8 mouse cellular contexts compared by ENCODE assay signal in genomic region chr12:80260056-80260743, GRCm38 (mm10). TPM values are rescaled to one million over a fixed set of nuclear protein-coding genes. Genes with fewer than 3 reads are reported as not detected.
DNase-seq lines count a peak whose midpoint lies in the region; ATAC-seq and TF ChIP-seq lines count a peak whose summit lies in the region.

Gene Actn1, minus strand, starts transcription at chr12:80260371.

- intact Hi-C loops in left cerebral cortex, adult 2 months (cut with DNase I): no loop called here

- H3K4me3 ChIP-seq in hindbrain, postnatal 0 days (ENCODE audit: low read length): peak within 1 kb of the TSS; percentile 86
- H3K4me3 ChIP-seq in left cerebral cortex, adult 2 months: peak within 1 kb of the TSS; percentile 84
- H3K4me3 ChIP-seq in macrophage (ENCODE audit: inconsistent target): peak within 1 kb of the TSS; percentile 67

- peak within 1 kb of the TSS; percentile 75 for H3K9ac ChIP-seq in hindbrain, postnatal 0 days (replicated peaks; ENCODE audit: low read length)

- H3K9me3 ChIP-seq in hindbrain, postnatal 0 days (ENCODE audit: low read length): no peaks in the 10 kb centered on the region

- H3K4me1 ChIP-seq in hindbrain, postnatal 0 days (ENCODE audit: insufficient read depth, low read length): peaks cover 9% of the 10 kb centered on the region; the same call in 1 of the 2 replicates

- ATAC-seq in hindbrain, postnatal 0 days: peak; percentile 96

- peak within 1 kb of the TSS; percentile 62 for H3K4me2 ChIP-seq in hindbrain, postnatal 0 days (ENCODE audit: low read depth, low read length)

- H3K36me3 ChIP-seq in hindbrain, postnatal 0 days (ENCODE audit: insufficient read depth, low read length): no peaks in the 10 kb centered on the region
- H3K36me3 ChIP-seq in macrophage (ENCODE audit: inconsistent target): no peaks in the 10 kb centered on the region

- H3K27me3 ChIP-seq in hindbrain, postnatal 0 days (ENCODE audit: insufficient read depth, low read length): no peaks in the 10 kb centered on the region

- H3K27ac ChIP-seq in hindbrain, postnatal 0 days: peak within 1 kb of the TSS; percentile 86
- H3K27ac ChIP-seq in left cerebral cortex, adult 2 months: peak within 1 kb of the TSS; percentile 87
- H3K27ac ChIP-seq in macrophage: peak within 1 kb of the TSS; percentile 67

- peak; percentile 95 for DNase-seq in adipocyte (ENCODE audit: low spot score)
- DNase-seq in embryo, embryonic 10 days (ENCODE audit: low spot score): peak; percentile 92
- DNase-seq in gastrocnemius, adult 8-10 months (ENCODE audit: low spot score in 2 of 2): peak; percentile 66 to 75
- DNase-seq in hindbrain, postnatal 0 days (ENCODE audit: low spot score): peak; percentile 95
- DNase-seq in left cerebral cortex, adult 2 months (ENCODE audit: extremely low spot score in 1 of 2, low spot score in 2 of 2): peak; percentile 90 to 92
- DNase-seq in right cerebral cortex, adult 2 months (ENCODE audit: low spot score in 2 of 2): peak; percentile 93 to 94
- peak; percentile 88 for DNase-seq in urinary bladder, postnatal 14 days (ENCODE audit: low spot score)

- TF ChIP-seq CTCF in hindbrain, postnatal 0 days (IDR thresholded peaks at IDR 0.05; ENCODE audit: low read depth): peak; percentile 33; the same call in 1 of the 2 replicates
- TF ChIP-seq CTCF in left cerebral cortex, adult 2 months (IDR thresholded peaks at IDR 0.05): no peak; the same call in none of the 2 replicates

- under 1% methylated on average over 49 of the region's 55 CpGs for WGBS in hindbrain, postnatal 0 days
- under 1% methylated on average over 55 of the region's 55 CpGs for WGBS in macrophage (ENCODE audit: missing documents)

- peaks cover 46% of the 10 kb centered on the region for H3K79me2 ChIP-seq in macrophage (ENCODE audit: inconsistent target)

RNA-seq across cellular contexts. Expression of gene Actn1, which starts in this region (rescaled TPM):
- 1 to 10 TPM; 6.1 to 9.6 (median 7.4) TPM for total RNA-seq in gastrocnemius, adult 8-10 months (2022)
- 18.3 and 22.4 TPM in 2 replicates for total RNA-seq in hindbrain, postnatal 0 days (2014; rRNA removed)
- 7.4 and 8.3 TPM in 2 replicates for polyA plus RNA-seq in hindbrain, postnatal 0 days (2015; fragmentation: Nextera tagmentation; extraction: Ambion mirVana)
- total RNA-seq in left cerebral cortex, adult 2 months (2021): 100 to 1,000 TPM; 125 to 130 TPM
- total RNA-seq in macrophage (2018; cell fraction: chromatin; rRNA removed): 1,000 to 10,000 TPM in 1 of 26 experiments, 100 to 1,000 TPM in 11, 10 to 100 TPM in 14; 22.3 to 1,096 (median 94.6) TPM
- 100 to 1,000 TPM in 1 of 26 experiments, 10 to 100 TPM in 25; 18.8 to 112 (median 44.6) TPM for total RNA-seq in macrophage (2018; cell fraction: cytosol; rRNA removed)
- 100 to 1,000 TPM in 7 of 26 experiments, 10 to 100 TPM in 19; 21.6 to 533 (median 65.7) TPM for total RNA-seq in macrophage (2018; cell fraction: nucleus; rRNA removed)
- polyA plus RNA-seq in macrophage (2018): 51.0 to 105 TPM (median 88.5 TPM) in 3 replicates

Comparison
In these comparisons a context has a peak if more than half of its experiments do, and no peak if none do; other contexts are left out.
1. Peak in every context shown above with its lines: DNase-seq, ATAC-seq, H3K4me3 ChIP-seq and H3K27ac ChIP-seq.